Mouse (Mus musculus): Measurements from ENCODE around the gene Ankub1.

GRCm38 (mm10) chr3:57696779-57697178 is 4.2 kb upstream of the Ankub1 start:
- TF ChIP-seq CTCF (conservative IDR thresholded peaks at IDR 0.05; ENCODE audit: low read length) (no peak), POU5F1 (IDR thresholded peaks at IDR 0.05; ENCODE audit: borderline replicate concordance, low read length) (no peak)
